ENCODE assay signal across 11 mouse cellular contexts in the genomic region with DNA sequence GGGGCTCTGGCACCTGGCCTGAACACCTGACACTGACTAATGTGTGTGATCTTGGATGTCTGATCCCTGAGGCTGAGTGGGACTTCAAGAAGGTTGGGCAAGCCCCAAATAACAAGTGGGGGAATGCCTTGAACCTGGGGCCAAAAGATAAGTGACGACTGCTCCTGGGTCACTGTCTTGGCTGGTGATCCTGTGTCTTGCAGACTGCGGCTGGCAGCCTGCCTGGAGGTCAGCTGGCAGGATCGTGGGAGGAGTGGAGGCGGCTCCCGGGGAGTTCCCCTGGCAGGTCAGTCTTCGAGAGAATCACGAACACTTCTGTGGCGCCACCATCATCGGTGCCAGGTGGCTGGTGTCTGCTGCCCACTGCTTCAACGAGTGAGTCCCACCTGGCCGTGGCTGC. TPM values are rescaled to one million over a fixed set of nuclear protein-coding genes. Genes with fewer than 3 reads are reported as not detected.
DNase-seq lines count a peak whose midpoint lies in the region; ATAC-seq lines count a peak whose summit lies in the region.
"Had no signal": no experiment of that assay in that cellular context is flagged by ENCODE, and none has a peak within 500 bp of the region (broad histone marks: within the 10 kb centered on the region; RNA-seq: fewer than 3 reads in every experiment).

No protein-coding gene starts in this region.

- no peak overlapping the region for H3K4me3 ChIP-seq in limb, embryonic 10.5 days

- peak; percentile 41; the same call in 1 of the 2 replicates for ATAC-seq in erythroblast, adult 5-6 weeks (replicated peaks; ENCODE audit: low FRiP score, poor library complexity, severe bottlenecking)

- peaks cover 7% of the 10 kb centered on the region for H3K4me1 ChIP-seq in limb, embryonic 10.5 days

- no peaks in the 10 kb centered on the region for H3K36me3 ChIP-seq in limb, embryonic 10.5 days

- H3K27ac ChIP-seq in limb, embryonic 10.5 days: no peak overlapping the region

- peak; percentile 49 for DNase-seq in urinary bladder, postnatal 14 days (ENCODE audit: low spot score)
- DNase-seq in urinary bladder, postnatal 10 days (ENCODE audit: low spot score): no peak
- DNase-seq in kidney, postnatal 25 days: peak; percentile 83 to 91
- no peak for DNase-seq in layer of hippocampus, adult 8-10 months (ENCODE audit: low spot score in 2 of 2)
- DNase-seq in right cerebral cortex, postnatal 4 days: no peak
- no peak for DNase-seq in embryo, embryonic 10.5 days (ENCODE audit: low spot score)
- DNase-seq in limb, embryonic 10.5 days (ENCODE audit: low spot score): no peak

- WGBS in limb, embryonic 10.5 days: 81% methylated on average over 11 of the region's 11 CpGs

- peaks cover 35% of the 10 kb centered on the region for H3K27me3 ChIP-seq in limb, embryonic 10.5 days (ENCODE audit: low read depth, poor library complexity, severe bottlenecking)

- H3K9me3 ChIP-seq in limb, embryonic 10.5 days (replicated peaks): no peaks in the 10 kb centered on the region

RNA-seq across cellular contexts. Expression of a gene that starts 13.6 kb away (rescaled TPM):
- 12.1 and 17.6 TPM in 2 replicates for total RNA-seq in erythroblast, adult 5-6 weeks (2015; ENCODE audit: low replicate concordance)
- total RNA-seq in erythroblast, adult 5-6 weeks (2017; ENCODE audit: low replicate concordance): 14.1 and 24.7 TPM in 2 replicates
- 100 to 1,000 TPM; 112 to 139 (median 124) TPM for total RNA-seq in layer of hippocampus, adult 8-10 months (2022)
- 342 and 401 TPM in 2 replicates for polyA plus RNA-seq in limb, embryonic 10.5 days (2016; fragmentation: Nextera tagmentation; extraction: Ambion mirVana)

RNA-seq across cellular contexts. Expression of a gene that starts 15.5 kb away (rescaled TPM):
- not detected in 2 replicates for total RNA-seq in erythroblast, adult 5-6 weeks (2015; ENCODE audit: low replicate concordance)
- total RNA-seq in erythroblast, adult 5-6 weeks (2017; ENCODE audit: low replicate concordance): 0.17 TPM in 1 of 2 replicates, not detected in the other
- total RNA-seq in layer of hippocampus, adult 8-10 months (2022): under 1 TPM; 0.35 to 0.66 (median 0.46) TPM
- polyA plus RNA-seq in limb, embryonic 10.5 days (2016; fragmentation: Nextera tagmentation; extraction: Ambion mirVana): 0.04 TPM in 2 replicates
- total RNA-seq: common myeloid progenitor, adult 5-6 weeks; gastrocnemius, postnatal 36 days had no signal
- polyA plus RNA-seq: limb, embryonic 11.5 days had no signal

RNA-seq across cellular contexts. Expression of a gene that starts 30.9 kb away (rescaled TPM):
- 2.7 and 7.3 TPM in 2 replicates for total RNA-seq in erythroblast, adult 5-6 weeks (2015; ENCODE audit: low replicate concordance)
- total RNA-seq in erythroblast, adult 5-6 weeks (2017; ENCODE audit: low replicate concordance): 9.3 and 9.7 TPM in 2 replicates
- 10 to 100 TPM; 17.2 to 22.9 (median 19.9) TPM for total RNA-seq in layer of hippocampus, adult 8-10 months (2022)
- 85.0 and 85.4 TPM in 2 replicates for polyA plus RNA-seq in limb, embryonic 10.5 days (2016; fragmentation: Nextera tagmentation; extraction: Ambion mirVana)

RNA-seq across cellular contexts. Expression of a gene that starts 32.1 kb away (rescaled TPM):
- total RNA-seq in erythroblast, adult 5-6 weeks (2015; ENCODE audit: low replicate concordance): 225 and 274 TPM in 2 replicates
- total RNA-seq in erythroblast, adult 5-6 weeks (2017; ENCODE audit: low replicate concordance): 343 and 430 TPM in 2 replicates
- total RNA-seq in layer of hippocampus, adult 8-10 months (2022): 10 to 100 TPM; 53.9 to 68.2 (median 59.3) TPM
- 44.9 and 48.5 TPM in 2 replicates for polyA plus RNA-seq in limb, embryonic 10.5 days (2016; fragmentation: Nextera tagmentation; extraction: Ambion mirVana)

RNA-seq across cellular contexts. Expression of a gene that starts 32.2 kb away (rescaled TPM):
- total RNA-seq in erythroblast, adult 5-6 weeks (2015; ENCODE audit: low replicate concordance): 27.8 and 33.2 TPM in 2 replicates
- total RNA-seq in erythroblast, adult 5-6 weeks (2017; ENCODE audit: low replicate concordance): 59.8 and 67.9 TPM in 2 replicates
- 10 to 100 TPM; 42.1 to 61.3 (median 57.5) TPM for total RNA-seq in layer of hippocampus, adult 8-10 months (2022)
- polyA plus RNA-seq in limb, embryonic 10.5 days (2016; fragmentation: Nextera tagmentation; extraction: Ambion mirVana): 358 and 440 TPM in 2 replicates

Comparison
In these comparisons a context has a peak if more than half of its experiments do, and no peak if none do; other contexts are left out.
1. DNase-seq: peak in urinary bladder, postnatal 14 days (single experiment) and kidney, postnatal 25 days (2 of 2); none in urinary bladder, postnatal 10 days (single experiment), layer of hippocampus, adult 8-10 months (0 of 2), right cerebral cortex, postnatal 4 days (single experiment), embryo, embryonic 10.5 days (single experiment) and limb, embryonic 10.5 days (single experiment).
2. RNA of a gene that starts 13.6 kb away (total RNA-seq): 112 to 139 TPM in layer of hippocampus, adult 8-10 months; 12.1 to 24.7 TPM in erythroblast, adult 5-6 weeks; every median in the first group is over 4 times any median in the second.